Mouse (Mus musculus): ENCODE measurements around the gene Sept12.

Sept12 gene

GRCm38 (mm10) chr16:4976180-4976579 lies 21.5 kb downstream of the Sept12 start:
- in situ Hi-C loops (cut with MboI, MseI), result no loop called here

- in situ Hi-C loops (cut with MboI, MseI), result no loop called here
These were observed 23.1 kb downstream of the Sept12 start for GRCm38 (mm10) chr16:4974521-4974920.

- in situ Hi-C loops (cut with MboI, MseI), result no loop called here
These were observed 26.0 kb downstream of the Sept12 start for GRCm38 (mm10) chr16:4971626-4972025.

- in situ Hi-C loops (cut with MboI, MseI), result loop anchor here (5.0 kb wide), 1 partner anchor 173 kb away; no protein-coding TSS in a partner anchor
These were observed 28.4 kb downstream of the Sept12 start for GRCm38 (mm10) chr16:4969055-4969843.

- in situ Hi-C loops (cut with MboI, MseI), result loop anchor here (5.0 kb wide), 1 partner anchor 174 kb away; no protein-coding TSS in a partner anchor
These were observed 29.2 kb downstream of the Sept12 start for GRCm38 (mm10) chr16:4968426-4968825.

GRCm38 (mm10) chr16:4965392-4966129 lies 32.1 kb downstream of the Sept12 start:
- in situ Hi-C loops (cut with MboI, MseI), result loop anchor here (5.0 kb wide), 1 partner anchor 177 kb away; no protein-coding TSS in a partner anchor

- in situ Hi-C loops (cut with MboI, MseI), result loop anchor here (5.0 kb wide), 1 partner anchor 177 kb away; no protein-coding TSS in a partner anchor
These were observed 32.8 kb downstream of the Sept12 start for GRCm38 (mm10) chr16:4964731-4965391.

- in situ Hi-C loops (cut with MboI, MseI), result no loop called here
These were observed 33.6 kb downstream of the Sept12 start, which contains the start of gene Anks3 for GRCm38 (mm10) chr16:4963797-4964709. Gene Anks3, minus strand, starts transcription at chr16:4964205.

- in situ Hi-C loops (cut with MboI, MseI), result no loop called here
These were observed 34.3 kb downstream of the Sept12 start for GRCm38 (mm10) chr16:4963346-4963745.

- in situ Hi-C loops (cut with MboI, MseI), result no loop called here
These were observed 37.4 kb downstream of the Sept12 start for GRCm38 (mm10) chr16:4960260-4960659.

- in situ Hi-C loops (cut with MboI, MseI), result no loop called here
These were observed 40.2 kb downstream of the Sept12 start for GRCm38 (mm10) chr16:4957446-4957845.

- in situ Hi-C loops (cut with MboI, MseI), result no loop called here
These were observed 41.0 kb downstream of the Sept12 start for GRCm38 (mm10) chr16:4956609-4957008.

GRCm38 (mm10) chr16:4947378-4947777 lies 50.3 kb downstream of the Sept12 start:
- in situ Hi-C loops (cut with MboI, MseI), result loop anchor here (25.0 kb wide), 1 partner anchor 835 kb away; no protein-coding TSS in a partner anchor

- in situ Hi-C loops (cut with MboI, MseI), result loop anchor here (25.0 kb wide), 1 partner anchor 834 kb away; no protein-coding TSS in a partner anchor
These were observed 51.5 kb downstream of the Sept12 start for GRCm38 (mm10) chr16:4946155-4946554.

- in situ Hi-C loops (cut with MboI, MseI), result loop anchor here (25.0 kb wide), 1 partner anchor 833 kb away; no protein-coding TSS in a partner anchor
These were observed 52.2 kb downstream of the Sept12 start for GRCm38 (mm10) chr16:4945415-4945814.

- in situ Hi-C loops (cut with MboI, MseI), result loop anchor here (25.0 kb wide), 1 partner anchor 831 kb away; no protein-coding TSS in a partner anchor
These were observed 54.2 kb downstream of the Sept12 start for GRCm38 (mm10) chr16:4943431-4943830.

GRCm38 (mm10) chr16:4942868-4943267 lies 54.8 kb downstream of the Sept12 start:
- in situ Hi-C loops (cut with MboI, MseI), result loop anchor here (25.0 kb wide), 1 partner anchor 831 kb away; no protein-coding TSS in a partner anchor

GRCm38 (mm10) chr16:4941016-4941415 lies 56.6 kb downstream of the Sept12 start:
- in situ Hi-C loops (cut with MboI, MseI), result loop anchor here (25.0 kb wide), 1 partner anchor 829 kb away; no protein-coding TSS in a partner anchor

GRCm38 (mm10) chr16:4940311-4940850 lies 57.3 kb downstream of the Sept12 start:
- in situ Hi-C loops (cut with MboI, MseI), result loop anchor here (25.0 kb wide), 1 partner anchor 828 kb away; no protein-coding TSS in a partner anchor

- in situ Hi-C loops (cut with MboI, MseI), result loop anchor here (25.0 kb wide), 1 partner anchor 827 kb away; no protein-coding TSS in a partner anchor
These were observed 58.2 kb downstream of the Sept12 start for GRCm38 (mm10) chr16:4939412-4939811.
